Mouse (Mus musculus) cortical plate, adult 2 months (tissue): ENCODE measurements around the gene Fgd3.

Source experiments
- CTCF ChIP-seq: fragments of 200-500 bp; IDR thresholded peaks from 2 replicates; pipeline ENCODE4 v1.5.1; 2011; ENCODE audit warnings: mild to moderate bottlenecking, control low read depth, low read length; ENCODE audit not compliant: insufficient read depth; ENCODE audit errors: extremely low read depth
- POLR2A ChIP-seq: fragments of 200-500 bp; IDR thresholded peaks from 2 replicates; pipeline ENCODE4 v1.6.1; 2011; ENCODE audit warnings: mild to moderate bottlenecking, low read length, control low read depth; ENCODE audit not compliant: insufficient read depth; ENCODE audit errors: extremely low read depth

DNA sequence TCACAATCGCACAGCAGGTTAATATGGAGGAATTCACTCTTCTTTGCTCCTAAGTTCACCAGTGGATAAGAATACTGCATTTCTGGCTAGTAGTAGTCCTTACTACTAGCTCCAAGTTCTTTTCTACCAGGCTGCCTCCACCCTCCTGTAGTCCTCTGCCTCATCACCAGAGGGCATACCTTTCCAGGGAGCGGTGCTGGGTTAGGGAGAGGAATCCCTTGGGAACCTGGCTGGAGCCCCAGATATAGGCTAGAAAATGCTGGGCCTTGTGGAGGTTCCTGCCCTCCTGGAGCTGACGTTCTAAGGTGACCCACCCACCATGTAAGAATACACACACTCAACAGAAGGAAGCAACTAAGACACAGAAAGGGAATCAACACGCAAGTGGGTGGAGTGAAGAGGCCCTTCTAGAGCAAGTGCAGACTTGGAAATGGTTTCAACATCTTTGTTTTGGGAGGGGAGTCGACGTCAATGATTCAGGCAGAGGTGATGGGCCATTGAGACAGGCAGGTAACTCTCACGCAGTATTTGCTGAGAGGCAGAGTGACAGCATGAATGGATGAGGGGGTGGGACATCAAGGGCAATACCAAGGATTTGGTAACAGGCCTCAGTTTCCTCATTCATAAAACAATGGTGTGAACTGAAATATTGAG, 18.9 kb upstream of the Fgd3 start:
- TF ChIP-seq POLR2A (no peak), CTCF (peak; percentile 79)
